Mouse (Mus musculus) CH12.LX (cell line): ENCODE measurements around the gene Chid1. TPM values are rescaled to one million over a fixed set of nuclear protein-coding genes. Genes with fewer than 3 reads are reported as not detected.

ENCODE experiments used
- DNase-seq: peaks from one replicate; pipeline ENCODE4 v3.0.0-alpha.2; 2013; ENCODE audit errors: extremely low read depth
- H3K27ac ChIP-seq: 2 replicates; pipeline ENCODE4 v1.5.1; 2012; ENCODE audit warnings: low read depth, mild to moderate bottlenecking, control low read depth, moderate library complexity; ENCODE audit not compliant: insufficient read depth
- H3K27me3 ChIP-seq: replicated peaks from 2 replicates; pipeline ENCODE3; 2012; ENCODE audit warnings: inconsistent platforms
- H3K36me3 ChIP-seq, 2 experiments: replicated peaks in 1 of 2; 2 replicates each; pipeline versions ENCODE3 to v1.6.1; 2012; ENCODE audit warnings: inconsistent platforms in 1 of 2, low read length in 1 of 2, mild to moderate bottlenecking in 1 of 2, mixed read lengths in 1 of 2, moderate library complexity in 1 of 2; ENCODE audit not compliant: control insufficient read depth in 1 of 2, insufficient read depth in 1 of 2
- H3K4me1 ChIP-seq, 2 experiments: 2 replicates each; pipeline ENCODE4 v1.6.1; 2012; ENCODE audit warnings: inconsistent platforms in 1 of 2, moderate library complexity in 1 of 2; ENCODE audit not compliant: insufficient read depth in 2 of 2, control insufficient read depth in 1 of 2
- H3K4me2 ChIP-seq: 2 replicates; pipeline ENCODE4 v1.6.1; 2012; ENCODE audit warnings: low read depth, mild to moderate bottlenecking, control low read depth; ENCODE audit not compliant: poor library complexity, insufficient read depth, severe bottlenecking
- H3K4me3 ChIP-seq, 3 experiments: fragments of 150-350 bp in 1 of 3; sonication (generic) in 1 of 3; replicated peaks in 1 of 3; 2 replicates each; pipeline versions ENCODE3 to v1.5.1; 2011 to 2012; ENCODE audit warnings: low read depth in 2 of 3, low read length in 2 of 3, mild to moderate bottlenecking in 2 of 3, moderate library complexity in 2 of 3, control low read depth in 1 of 3, improper control_type of control experiment in 1 of 3, inconsistent platforms in 1 of 3, mixed read lengths in 1 of 3; ENCODE audit not compliant: poor library complexity in 1 of 3
- H3K79me2 ChIP-seq: replicated peaks from 2 replicates; pipeline ENCODE4 v1.6.1; 2012; ENCODE audit warnings: mild to moderate bottlenecking, moderate library complexity; ENCODE audit not compliant: control insufficient read depth, poor library complexity, insufficient read depth, severe bottlenecking; ENCODE audit errors: extremely low read depth
- H3K9ac ChIP-seq: 2 replicates; pipeline ENCODE4 v1.6.1; 2012; ENCODE audit warnings: low read depth, mild to moderate bottlenecking, control low read depth, moderate library complexity; ENCODE audit not compliant: insufficient read depth
- H3K9me3 ChIP-seq: replicated peaks from 2 replicates; pipeline ENCODE3; 2012; ENCODE audit warnings: low read length, inconsistent platforms, mixed read lengths
- BHLHE40 ChIP-seq: IDR thresholded peaks from 2 replicates; pipeline ENCODE4 v1.6.1; 2011; ENCODE audit warnings: mild to moderate bottlenecking, low read depth, low read length, improper control_type of control experiment
- CHD1 ChIP-seq: IDR thresholded peaks from 2 replicates; pipeline ENCODE4 v1.6.1; 2012; ENCODE audit warnings: low read depth, low read length, improper control_type of control experiment, inconsistent platforms
- E2F4 ChIP-seq: IDR thresholded peaks from 2 replicates; pipeline ENCODE4 v1.6.1; 2011; ENCODE audit warnings: low read depth, low read length, improper control_type of control experiment; ENCODE audit not compliant: insufficient replicate concordance
- ELF1 ChIP-seq: IDR thresholded peaks from 2 replicates; pipeline ENCODE4 v1.6.1; 2014; ENCODE audit warnings: low read depth, mild to moderate bottlenecking, inconsistent platforms, low read length, improper control_type of control experiment
- ETS1 ChIP-seq: conservative IDR thresholded peaks from 2 replicates; pipeline ENCODE4 v1.6.1; 2012; ENCODE audit warnings: low read depth, mild to moderate bottlenecking, inconsistent platforms, low read length, improper control_type of control experiment, moderate library complexity
- GABPA ChIP-seq: IDR thresholded peaks from 2 replicates; pipeline ENCODE4 v1.6.1; 2012; ENCODE audit warnings: low read depth, low read length, improper control_type of control experiment, inconsistent platforms; ENCODE audit not compliant: insufficient replicate concordance
- JUN ChIP-seq: IDR thresholded peaks from 2 replicates; pipeline ENCODE4 v1.6.1; 2011; ENCODE audit warnings: low read depth, mild to moderate bottlenecking, low read length, improper control_type of control experiment, moderate library complexity; ENCODE audit not compliant: insufficient read depth
- KAT2A ChIP-seq: IDR thresholded peaks from 2 replicates; pipeline ENCODE4 v1.6.1; 2012; ENCODE audit warnings: low read length, improper control_type of control experiment, inconsistent platforms; ENCODE audit not compliant: insufficient replicate concordance
- MAFK ChIP-seq: IDR thresholded peaks from 2 replicates; pipeline ENCODE4 v1.6.1; 2011; ENCODE audit warnings: low read length, improper control_type of control experiment; ENCODE audit not compliant: insufficient replicate concordance
- MAX ChIP-seq: IDR thresholded peaks from 2 replicates; pipeline ENCODE4 v1.6.1; 2011; ENCODE audit warnings: low read length, improper control_type of control experiment
- POLR2AphosphoS2 ChIP-seq: IDR thresholded peaks from 2 replicates; pipeline ENCODE4 v1.6.1; 2011; ENCODE audit warnings: low read depth, low read length, improper control_type of control experiment
- SIN3A ChIP-seq: IDR thresholded peaks from 2 replicates; pipeline ENCODE4 v1.6.1; 2012; ENCODE audit warnings: low read length, improper control_type of control experiment, inconsistent platforms
- SMC3 ChIP-seq: IDR thresholded peaks from 2 replicates; pipeline ENCODE4 v1.6.1; 2011; ENCODE audit warnings: low read depth, low read length, improper control_type of control experiment
- TCF12 ChIP-seq: IDR thresholded peaks from 2 replicates; pipeline ENCODE4 v1.6.1; 2014; ENCODE audit warnings: low read depth, mild to moderate bottlenecking, inconsistent platforms, low read length, improper control_type of control experiment
- USF1 ChIP-seq: IDR thresholded peaks from 2 replicates; pipeline ENCODE4 v1.6.1; 2014; ENCODE audit warnings: low read depth, mild to moderate bottlenecking, inconsistent platforms, low read length, improper control_type of control experiment
- ZKSCAN1 ChIP-seq: IDR thresholded peaks from 2 replicates; pipeline ENCODE4 v1.6.1; 2012; ENCODE audit warnings: low read depth, inconsistent platforms, low read length, improper control_type of control experiment, borderline replicate concordance
- dilution Hi-C: fragments of 300-500 bp; cut with MboI; formaldehyde crosslinking; loops from 2 replicates; pipeline ENCODE4 v1.14.3; 2020; ENCODE audit warnings: low sequenced_read_pairs; ENCODE audit not compliant: extremely low pct_unique_long_range_greater_than_20kb, extremely low pct_ligation_motif_present
- in situ Hi-C: fragments of 300-500 bp; cut with MboI; formaldehyde crosslinking; loops from 3 replicates; pipeline ENCODE4 v1.14.3; 2019; ENCODE audit warnings: low sequenced_read_pairs, low pct_ligation_motif_present, low pct_unique_long_range_greater_than_20kb, mixed read lengths
- polyA plus RNA-seq: library from polyadenylated mRNA; unstranded; fragments of >175 nt; gene quantifications from 2 replicates; pipeline ENCODE4 v1.2.1, GENCODE M21; 2012; ENCODE audit warnings: low read depth; ENCODE audit not compliant: insufficient read length
- total RNA-seq, 2 experiments: library from RNA; depleted of rRNA; stranded (reverse); fragments of 300-350 nt in 1 of 2; fragments of >200 nt in 1 of 2; gene quantifications; 2 replicates each; pipeline ENCODE4 v1.2.3; 2012 to 2014

Gene Chid1
- total and polyA plus RNA-seq, 3 experiments: 27.0 to 50.5 (median 42.3) TPM

DNA sequence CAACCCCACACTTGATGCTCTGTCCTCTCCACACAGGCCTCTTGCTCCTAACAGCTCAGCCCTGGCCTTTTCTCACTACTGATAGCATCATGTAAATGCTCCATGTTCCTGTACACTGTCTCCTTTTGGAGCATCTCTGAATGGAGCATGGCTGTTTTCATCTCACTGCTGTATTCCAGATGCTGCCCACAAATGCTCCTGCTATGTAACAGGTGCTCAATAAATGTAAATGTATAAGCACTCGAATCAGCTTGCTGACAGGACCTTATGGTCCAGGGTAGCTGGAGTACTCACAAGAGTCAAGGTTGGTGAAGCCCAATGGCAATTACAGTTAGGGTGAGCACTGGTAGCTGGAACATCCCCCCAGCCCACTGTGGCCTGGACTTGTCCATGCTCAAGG, 68.4 kb downstream of the Chid1 start:
- in situ Hi-C loops: no loop called here
- H3K9ac ChIP-seq: no peak overlapping the region
- H3K36me3 ChIP-seq: peaks cover 27 to 46% of the 10 kb centered on the region in 2 experiments
- H3K9me3 ChIP-seq: no peaks in the 10 kb centered on the region
- DNase-seq: no peak
- no peak overlapping the region for H3K27ac ChIP-seq
- TF ChIP-seq SMC3 (no peak), MAFK (no peak), MAX (no peak), POLR2AphosphoS2 (peak; percentile 80; the same call in 1 of the 2 replicates)
- TF ChIP-seq, all 38 proteins: peak for 1
- peaks cover 8% of the 10 kb centered on the region for H3K27me3 ChIP-seq
- peaks cover 22% of the 10 kb centered on the region for H3K79me2 ChIP-seq
- dilution Hi-C loops: no loop called here
- no peak overlapping the region for H3K4me2 ChIP-seq
- peaks cover 32 to 56% of the 10 kb centered on the region in 2 experiments for H3K4me1 ChIP-seq
- no peak overlapping the region for H3K4me3 ChIP-seq

DNA sequence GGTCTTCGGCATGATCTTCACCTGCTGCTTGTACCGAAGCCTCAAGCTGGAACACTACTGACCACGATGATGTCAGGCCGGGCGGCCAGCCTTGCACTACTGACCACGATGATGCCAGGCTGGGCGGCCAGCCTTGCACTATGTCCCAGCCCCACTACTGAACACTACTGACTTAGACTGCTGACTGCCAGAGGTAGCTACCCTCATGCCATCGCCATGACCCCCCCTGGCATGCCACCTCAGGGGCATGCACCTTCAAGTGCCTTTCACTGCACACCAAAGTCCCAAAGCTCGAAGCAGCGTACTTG, 69.1 kb downstream of the Chid1 start:
- TF ChIP-seq KAT2A (no peak), ZKSCAN1 (no peak), E2F4 (no peak), MAFK (no peak), GABPA (no peak), TCF12 (no peak), USF1 (no peak), CHD1 (no peak), POLR2AphosphoS2 (no peak), SIN3A (no peak), ETS1 (no peak), JUN (no peak), ELF1 (no peak), BHLHE40 (no peak)
- TF ChIP-seq, all 38 proteins: peak for 0
- H3K4me3 ChIP-seq: no peak overlapping the region
- DNase-seq: no peak
- H3K27me3 ChIP-seq: peaks cover 2% of the 10 kb centered on the region
- dilution Hi-C loops: no loop called here
- no peaks in the 10 kb centered on the region for H3K9me3 ChIP-seq
- no peak overlapping the region for H3K4me2 ChIP-seq
- peaks cover 22% of the 10 kb centered on the region for H3K79me2 ChIP-seq
- H3K27ac ChIP-seq: no peak overlapping the region
- in situ Hi-C loops: no loop called here
- no peak overlapping the region for H3K9ac ChIP-seq
- peaks cover 29 to 53% of the 10 kb centered on the region in 2 experiments for H3K4me1 ChIP-seq
- peaks cover 27 to 46% of the 10 kb centered on the region in 2 experiments for H3K36me3 ChIP-seq
